Mouse (Mus musculus): ENCODE measurements at regions not wholly inside any gene's neighbourhood (a gene's known extent, or its start where the extent isn't known, plus 50 kb on each side); places are given as distances from the start of the nearest gene placed in this dataset.
A peak's percentile ranks its signal among the peaks of the same experiment; 100 is the strongest.

DNA sequence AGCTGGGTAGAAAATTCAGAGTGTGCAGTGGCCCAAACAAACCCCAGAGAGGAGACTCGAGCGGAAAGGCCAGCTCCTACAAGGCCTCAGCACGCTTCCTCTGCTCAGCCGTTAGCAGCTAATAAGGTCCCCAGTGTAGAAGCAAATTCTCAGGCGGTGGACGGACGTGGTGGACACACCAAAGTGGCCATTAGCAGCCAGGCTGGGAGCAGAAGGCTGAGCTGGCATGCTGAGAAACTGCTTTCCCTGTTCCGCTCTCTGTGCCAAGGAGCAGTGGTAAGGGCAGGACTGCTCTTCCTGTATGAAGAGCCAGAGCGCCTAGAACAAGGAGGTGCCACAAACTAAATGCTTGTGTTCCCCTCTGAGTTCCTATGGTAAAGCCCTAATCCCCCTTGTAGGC, 282.1 kb upstream of the Id2 start:
- no peak for DNase-seq

DNA sequence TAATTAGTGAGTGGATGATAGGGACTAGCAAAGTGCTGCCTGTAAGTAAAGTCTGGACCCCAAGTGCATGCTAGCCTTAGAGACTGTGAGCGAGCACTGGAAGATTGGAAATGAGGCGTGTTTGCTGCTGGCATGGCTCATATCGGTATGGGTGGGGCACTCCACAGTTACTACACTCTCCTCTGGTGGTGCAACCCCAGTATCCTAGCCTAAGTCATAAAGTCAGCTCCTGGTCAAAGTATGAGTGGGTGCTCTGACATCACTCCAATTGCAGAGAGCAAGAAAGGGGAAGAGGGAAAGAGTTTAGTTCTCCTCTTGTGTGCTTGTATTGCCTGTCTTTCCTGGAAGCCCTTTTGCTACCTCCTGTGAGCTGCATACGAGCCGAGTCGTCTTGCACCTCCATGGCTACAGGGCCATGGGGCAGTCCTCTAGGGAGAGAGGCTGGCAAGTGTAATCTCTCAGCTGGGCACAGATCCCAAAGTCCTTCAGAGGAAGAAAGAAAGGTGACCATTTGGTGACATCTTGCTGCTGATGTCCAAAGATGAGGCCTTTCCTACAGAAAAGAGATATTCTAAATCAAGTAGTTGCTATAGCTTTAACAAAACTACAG, 281.2 kb upstream of the Id2 start:
- no peak for DNase-seq

DNA sequence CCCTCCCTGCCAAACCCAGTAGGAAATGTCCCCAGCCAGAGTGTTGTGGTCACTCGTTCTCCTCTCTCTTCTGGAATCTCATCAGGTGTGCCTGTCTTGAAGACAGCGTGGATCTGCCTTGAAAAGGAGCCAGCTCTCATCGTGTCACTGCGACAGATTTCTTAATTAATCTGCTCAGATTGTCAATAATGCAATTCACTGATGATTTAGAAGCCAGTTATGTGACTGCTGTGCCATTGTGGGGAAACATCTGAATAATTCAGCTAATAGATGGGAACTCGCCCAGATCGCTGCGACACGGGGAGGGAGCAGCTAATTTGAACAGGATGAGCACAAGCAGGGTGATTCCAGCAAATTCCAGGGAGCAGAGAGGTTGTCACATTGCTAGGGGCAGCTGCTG, 279.5 kb upstream of the Id2 start:
- DNase-seq: no peak

DNA sequence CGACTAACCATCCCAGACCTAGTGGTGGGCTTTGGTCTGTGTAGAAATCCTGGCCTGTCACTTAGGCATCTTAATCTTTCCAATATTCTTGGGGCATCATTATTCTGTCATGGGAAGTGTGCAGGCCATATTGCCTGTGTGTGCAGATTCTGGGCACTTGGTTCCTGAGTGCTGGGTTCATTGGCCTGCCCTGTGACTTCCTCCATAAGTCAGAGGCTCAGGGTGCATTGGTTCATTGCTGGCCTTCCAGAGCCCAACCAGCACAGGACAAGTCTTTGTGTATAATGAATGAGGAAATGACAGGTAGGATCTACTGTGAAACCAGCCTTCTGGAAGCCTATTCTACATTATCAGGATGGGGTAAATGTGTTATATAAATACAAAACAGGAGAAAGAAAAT, 270.6 kb upstream of the Id2 start:
- DNase-seq: no peak

DNA sequence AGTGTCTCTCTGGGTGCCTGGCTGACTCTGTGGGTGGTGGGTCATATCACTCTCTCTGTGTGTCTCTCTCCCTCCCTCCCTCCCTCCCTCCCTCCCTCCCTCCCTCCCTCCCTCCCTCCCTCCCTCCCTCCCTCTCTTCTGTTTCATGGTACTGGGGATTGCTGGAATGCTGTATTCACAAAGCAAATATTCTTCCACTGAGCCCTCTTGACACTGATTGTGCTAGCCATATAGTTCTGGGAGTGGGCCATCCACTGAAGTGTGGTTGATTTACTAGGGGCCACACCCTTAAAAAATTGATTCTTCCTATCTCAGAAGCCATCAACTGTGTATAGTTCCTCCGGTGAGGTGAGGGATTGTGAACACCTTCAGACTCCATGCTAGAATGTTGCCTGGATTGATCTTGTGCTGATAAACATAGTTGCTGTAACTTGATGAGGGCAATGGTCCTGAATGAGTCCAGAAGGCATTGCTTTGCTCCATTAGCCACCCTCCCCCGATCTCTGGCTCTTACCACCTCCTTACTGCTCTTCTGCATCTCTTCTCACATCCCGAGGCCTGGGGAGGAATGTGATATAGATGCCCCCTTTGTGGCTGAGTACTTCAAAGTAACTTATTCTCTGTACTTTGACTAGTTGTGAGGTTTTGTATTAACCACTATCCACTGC, 268.8 kb upstream of the Id2 start:
- no peak for DNase-seq

DNA sequence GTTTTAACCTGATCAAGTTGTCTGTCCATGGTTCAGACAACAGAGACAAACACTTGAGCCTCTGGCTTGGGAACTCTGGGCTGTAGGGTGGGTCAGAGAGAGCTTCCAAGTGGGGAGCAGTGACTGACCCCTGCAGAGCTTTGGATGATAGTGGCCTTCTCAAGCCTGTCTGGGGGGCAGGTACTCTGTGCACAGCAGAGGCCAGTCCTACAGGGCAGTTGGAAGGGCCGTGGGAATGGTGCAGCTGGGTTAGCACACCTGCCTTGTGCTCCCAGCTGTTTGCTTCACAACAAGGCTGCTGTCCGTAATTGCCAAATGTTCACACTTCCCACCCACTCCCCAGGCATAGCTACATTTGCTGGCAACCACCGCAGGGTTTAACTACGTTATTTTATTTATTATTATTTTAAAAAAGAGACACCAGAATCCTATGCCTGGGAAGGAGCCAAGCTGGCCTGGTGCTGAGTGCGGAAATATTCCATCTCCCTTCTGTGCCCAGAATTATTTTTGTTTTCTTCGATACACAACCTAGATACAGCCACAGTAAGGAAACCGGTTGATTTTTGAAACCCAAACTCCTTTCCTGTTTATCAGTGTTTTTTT, 268.1 kb upstream of the Id2 start:
- DNase-seq: peak in 1 of 2 experiments; percentile 8

DNA sequence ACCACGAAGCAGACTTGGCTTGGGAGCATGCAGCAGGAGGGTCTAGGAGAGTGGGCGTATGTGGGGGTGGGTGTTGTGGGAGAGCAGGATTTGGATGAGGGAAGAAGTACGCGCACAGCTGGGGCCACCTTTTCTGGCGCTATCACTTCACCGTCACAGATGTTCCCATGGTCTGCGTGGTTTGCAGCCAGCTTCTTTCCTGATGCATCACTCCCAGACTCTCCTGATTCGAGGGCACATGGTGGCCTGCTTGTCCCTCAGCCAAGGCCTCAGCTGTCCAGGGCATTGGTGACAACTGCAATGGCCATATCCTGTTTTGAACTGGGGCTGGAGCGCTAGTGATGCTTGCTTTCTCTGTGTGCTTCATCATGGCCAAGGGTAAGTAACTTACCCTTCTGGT, 266.9 kb upstream of the Id2 start:
- peak in 1 of 2 experiments; percentile 19 for DNase-seq

DNA sequence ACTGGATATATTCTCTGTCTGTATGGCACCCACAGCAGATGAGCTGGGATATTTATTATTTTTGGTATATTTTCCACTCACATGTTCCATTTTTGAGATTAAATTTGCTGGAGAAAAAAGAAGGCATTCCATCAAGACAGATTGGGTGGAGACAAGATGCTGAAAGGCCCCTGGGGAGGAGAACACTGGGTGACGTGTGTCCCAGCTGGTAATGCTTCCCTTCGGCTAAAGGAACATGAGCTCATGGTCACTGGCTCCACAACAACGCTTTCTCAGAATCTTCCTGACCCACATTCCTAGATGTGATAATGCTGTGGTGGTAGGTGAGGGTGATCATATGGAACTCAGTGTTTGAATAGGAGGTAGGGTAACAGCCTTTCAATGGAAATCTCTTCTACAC, 266.4 kb upstream of the Id2 start:
- DNase-seq: peak; percentile 30 to 38

DNA sequence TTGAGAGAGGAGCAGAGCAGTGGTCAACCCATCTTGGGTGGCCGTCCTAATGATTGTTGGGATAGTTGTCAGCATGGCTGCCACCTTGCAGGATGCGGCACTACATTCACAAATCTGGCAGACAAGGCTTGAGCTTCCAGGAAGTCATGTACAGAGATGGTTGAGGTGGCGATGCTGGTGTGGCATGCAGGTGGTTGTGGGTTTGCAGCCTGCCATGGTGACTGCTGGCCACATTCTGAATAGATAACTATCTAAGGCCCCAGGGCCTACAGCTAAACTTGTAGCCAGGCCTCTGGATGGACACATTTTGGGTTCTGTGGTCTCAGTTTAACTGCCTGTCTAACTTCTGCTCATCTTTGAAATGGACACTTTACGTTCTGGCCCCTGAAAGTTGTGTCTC, 265.8 kb upstream of the Id2 start:
- no peak for DNase-seq

DNA sequence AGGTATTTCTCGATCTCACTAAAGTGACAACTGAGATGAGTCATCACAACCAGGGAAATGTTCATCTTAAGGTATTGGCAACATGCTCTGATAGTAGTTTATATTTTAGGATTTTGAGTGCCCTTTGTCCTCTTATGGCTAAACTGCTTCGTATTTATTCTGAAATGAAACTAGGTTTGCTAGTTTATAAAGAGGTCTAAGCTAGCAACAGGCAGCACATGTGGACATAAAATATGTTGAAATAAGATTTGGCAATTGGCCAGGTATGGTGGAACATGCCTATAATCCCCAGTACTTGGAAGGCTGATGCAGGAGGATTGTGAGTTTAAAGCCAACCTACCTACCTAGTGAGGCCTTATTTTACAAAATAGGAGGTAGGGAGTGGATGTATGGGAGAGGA, 263.8 kb upstream of the Id2 start:
- no peak for DNase-seq

DNA sequence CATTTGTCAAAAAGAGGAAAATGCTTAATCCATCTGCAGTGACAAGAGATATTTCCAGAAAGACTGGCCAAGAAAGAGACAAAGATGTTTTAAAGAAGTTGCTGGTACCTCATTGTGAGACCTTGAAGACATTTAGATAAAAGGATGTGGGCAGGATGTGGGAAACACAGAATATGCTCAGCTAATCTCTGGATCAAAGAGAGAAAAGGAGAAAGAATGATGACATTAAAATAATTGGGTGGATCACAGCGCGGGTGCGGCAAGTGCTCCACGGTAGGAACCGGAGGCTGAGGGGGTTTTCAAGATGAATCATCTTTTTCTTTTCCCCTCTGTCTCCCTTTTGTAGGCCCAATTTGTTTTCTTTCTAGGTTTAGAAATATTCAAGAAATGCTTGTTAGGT, 263.0 kb upstream of the Id2 start:
- DNase-seq: no peak

DNA sequence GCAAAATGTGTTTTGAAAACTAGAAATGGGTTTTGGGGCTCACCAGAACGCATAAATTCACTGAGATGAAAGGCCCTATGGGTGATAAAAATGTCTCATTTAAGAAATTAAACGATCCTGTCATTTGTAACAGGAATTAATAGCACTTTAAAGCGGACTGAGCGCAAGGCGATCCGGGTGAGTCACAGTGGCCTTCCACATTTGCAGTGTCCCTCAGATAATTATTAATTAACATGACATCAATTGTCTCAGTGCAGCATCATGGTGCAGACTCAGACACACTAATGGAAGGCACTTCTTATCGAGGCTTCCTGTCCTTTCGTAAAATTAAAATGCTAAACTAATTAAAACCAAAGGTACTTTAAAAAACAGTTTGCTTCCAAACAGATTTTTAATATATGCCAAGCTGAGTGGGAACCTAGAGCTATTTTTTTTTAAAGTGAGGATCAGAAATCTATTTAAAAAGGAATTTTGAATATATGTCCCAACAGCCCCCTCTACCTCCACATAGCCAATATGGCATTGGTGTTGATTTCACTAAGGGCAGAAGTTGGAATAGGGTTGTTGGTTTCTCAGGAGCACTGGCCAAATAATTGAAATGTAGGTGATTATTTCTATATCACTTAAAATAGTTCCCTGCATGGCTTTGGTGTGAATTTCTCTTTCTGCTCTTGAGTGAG, 262.0 kb upstream of the Id2 start:
- DNase-seq: no peak

DNA sequence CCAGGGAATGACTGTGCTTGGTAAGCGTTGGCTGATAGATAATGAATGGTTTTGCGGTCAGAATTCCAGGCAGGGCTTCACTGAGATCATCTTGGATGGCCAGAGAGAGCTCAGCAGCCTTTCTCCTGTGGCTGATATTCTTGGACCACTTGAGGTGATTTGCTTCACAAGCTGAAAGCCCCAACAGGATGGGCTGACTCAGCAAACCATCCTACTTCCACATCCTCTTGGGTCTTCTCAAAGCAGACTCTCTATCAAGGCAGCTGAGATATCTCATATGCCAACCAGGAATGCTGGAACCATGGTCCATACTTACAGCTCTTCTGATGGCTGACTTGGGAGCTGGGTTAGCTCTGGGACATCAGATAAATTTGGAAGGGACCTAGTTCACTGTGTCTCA, 259.8 kb upstream of the Id2 start:
- no peak for DNase-seq

DNA sequence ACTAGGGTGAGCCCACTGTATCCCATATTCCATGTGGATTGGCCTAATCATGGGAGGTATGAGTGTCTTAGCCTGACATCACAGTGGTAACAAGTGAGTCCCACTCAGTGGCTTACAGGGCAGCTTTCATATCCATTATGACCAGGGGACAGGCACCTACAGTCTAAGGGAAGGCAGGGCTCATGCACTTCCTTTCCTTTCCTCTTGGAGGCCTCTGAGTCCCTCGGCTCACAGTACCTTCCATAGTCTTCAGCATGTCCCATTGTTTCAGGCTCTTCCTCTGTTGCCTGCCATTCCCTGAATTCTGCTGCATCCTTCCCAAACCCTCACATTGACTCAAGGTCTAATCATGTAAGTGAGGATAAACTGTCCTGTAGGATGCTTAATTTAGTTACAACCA, 258.3 kb upstream of the Id2 start:
- no peak for DNase-seq

DNA sequence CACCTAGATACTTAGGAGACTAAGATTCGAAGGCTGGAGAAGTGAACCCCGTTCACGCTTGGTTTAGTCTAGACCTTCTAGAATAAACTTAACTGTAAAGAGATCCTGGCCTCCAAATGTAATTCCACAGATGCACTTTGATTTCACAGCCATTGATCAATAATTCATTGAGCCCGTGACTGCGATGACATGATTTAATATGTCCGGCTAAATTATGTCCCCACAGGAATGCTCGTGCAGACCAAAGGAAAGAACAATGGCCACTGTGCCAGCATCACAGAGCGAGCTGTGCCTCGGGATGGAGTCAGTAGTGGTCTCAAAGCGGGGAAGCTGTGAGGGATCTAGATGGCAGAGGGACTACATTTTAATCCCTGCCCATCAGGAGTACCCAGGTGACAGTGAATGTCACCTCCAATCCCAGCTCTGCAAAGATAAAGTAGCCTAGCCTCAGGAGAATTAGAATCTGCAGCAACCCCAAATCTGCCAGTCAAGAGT, 256.5 kb upstream of the Id2 start:
- no peak for DNase-seq

DNA sequence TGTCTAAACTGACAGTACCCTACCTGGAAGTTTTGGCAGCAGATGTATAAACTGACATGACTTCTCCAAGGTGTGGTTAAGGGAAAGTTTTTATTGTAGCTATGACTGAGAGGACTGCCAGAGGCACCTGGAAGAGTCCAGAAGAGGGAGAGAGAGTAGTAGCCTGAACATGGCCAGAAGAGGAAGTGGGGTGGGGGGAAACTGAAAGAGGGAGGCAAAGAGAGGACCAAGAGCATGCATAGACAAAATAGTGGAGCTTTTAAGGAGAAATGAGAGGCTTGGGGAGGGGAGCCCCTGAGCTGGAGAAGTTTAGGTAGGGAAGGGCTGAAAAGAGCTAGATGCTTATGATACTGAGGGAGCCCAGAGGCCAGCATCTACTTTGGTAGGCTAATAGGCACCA, 255.2 kb upstream of the Id2 start:
- DNase-seq: no peak

DNA sequence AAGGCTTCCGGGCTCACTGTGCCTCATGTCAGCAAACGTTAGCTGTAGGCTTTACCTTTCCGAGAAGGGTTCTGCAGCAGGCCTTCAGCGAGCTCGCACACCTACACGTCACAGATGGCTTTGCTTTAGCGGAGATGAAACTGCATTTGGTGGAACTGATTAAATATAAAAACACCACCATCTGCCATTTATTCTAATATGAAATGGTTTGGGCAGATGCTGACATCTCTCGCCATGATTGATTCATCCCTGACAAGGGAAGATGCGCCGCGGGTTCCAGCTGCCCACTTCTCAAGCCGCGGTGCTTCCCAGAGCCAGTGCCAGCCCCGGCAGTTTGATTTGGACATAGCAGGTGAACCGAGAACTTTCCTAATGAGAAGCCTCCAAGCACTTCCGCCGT, 247.4 kb upstream of the Id2 start:
- DNase-seq: no peak

DNA sequence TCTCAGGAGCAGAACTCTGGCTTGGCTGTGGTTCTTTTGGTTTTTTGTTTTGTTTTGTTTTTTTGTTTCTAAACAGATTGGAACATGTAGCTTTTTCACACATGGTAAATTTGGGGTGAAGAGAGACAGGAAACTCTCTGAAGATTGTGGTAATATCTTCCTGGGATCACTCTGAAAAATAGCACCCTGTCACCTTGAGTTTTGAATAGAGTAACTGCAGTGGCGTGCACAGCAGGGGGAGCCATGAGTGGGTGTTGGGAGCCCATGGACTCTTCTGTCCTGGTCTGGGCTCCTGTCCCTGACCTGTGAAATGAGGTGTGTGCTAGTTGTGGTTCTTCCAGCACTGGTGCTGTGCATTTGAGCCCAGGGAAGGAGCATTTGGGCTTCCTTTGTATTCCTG, 241.8 kb upstream of the Id2 start:
- no peak for DNase-seq

DNA sequence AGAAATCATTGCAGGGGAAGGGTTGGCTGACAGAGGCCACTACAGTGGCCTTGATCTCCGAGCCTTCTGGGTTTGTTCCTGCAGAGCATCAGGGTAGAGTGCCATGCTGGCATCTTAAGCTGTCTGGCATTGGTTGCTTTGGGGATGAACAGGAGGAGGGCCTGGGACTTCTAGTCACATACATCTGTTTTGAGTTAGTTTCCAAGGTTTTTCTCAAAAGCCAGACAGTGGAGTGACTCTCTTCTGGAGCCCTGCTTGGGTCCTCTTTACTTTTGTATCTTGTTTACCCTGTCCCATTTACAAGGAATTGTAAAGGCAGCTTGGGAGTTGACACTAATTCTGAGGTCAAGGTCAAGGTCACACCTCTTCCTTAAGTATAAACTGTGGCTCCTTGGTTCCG, 239.0 kb upstream of the Id2 start:
- DNase-seq: no peak

DNA sequence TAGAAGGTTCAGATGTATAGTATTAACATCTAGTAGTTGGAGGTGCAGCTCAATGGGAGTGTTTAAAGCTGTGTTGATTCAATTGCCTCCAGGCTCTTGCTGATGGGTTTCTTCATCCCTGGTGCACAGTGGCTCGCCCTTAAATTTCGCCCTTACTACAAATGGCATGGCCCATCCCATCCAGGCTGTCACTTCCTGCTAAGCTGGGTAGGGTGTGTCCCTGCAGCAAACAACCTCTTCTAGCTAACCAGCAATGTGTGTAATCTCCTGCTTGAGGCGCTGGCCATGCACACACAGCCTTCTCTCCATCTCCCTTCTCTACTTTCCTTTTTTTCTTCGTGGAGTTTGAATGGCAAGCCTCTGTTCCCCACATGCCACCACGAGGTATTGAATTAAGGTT, 238.1 kb upstream of the Id2 start:
- DNase-seq: no peak

DNA sequence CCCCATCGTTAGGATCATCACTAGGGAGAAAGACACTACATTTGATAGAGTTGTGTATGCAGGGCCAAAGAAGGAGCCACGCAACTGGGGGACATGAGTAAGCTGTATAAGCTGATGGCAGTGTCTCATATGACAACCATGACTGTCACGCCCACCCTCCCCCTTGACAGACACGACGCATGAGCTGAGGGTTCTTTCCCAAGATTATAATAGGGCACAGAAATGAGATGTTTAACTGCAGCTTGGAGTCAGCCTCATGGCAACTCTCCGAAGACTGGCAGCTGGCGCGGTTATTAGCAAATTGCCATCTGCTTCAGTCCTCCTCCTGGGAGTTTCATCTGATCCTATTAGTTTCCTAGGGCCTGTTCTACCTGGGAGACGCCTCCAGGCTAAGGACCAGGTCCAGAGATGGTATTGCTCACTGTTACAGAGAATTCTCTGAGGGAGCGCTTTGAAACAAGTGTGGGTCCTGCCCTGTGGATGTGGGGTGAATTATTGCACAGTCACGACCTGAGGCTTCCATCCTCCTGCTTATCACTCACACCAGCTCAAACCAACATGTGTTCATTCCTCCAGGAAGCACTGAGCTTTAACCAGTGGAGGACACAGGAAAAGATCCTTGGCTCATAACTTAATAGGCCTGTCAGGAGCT, 235.6 kb upstream of the Id2 start:
- no peak for DNase-seq

DNA sequence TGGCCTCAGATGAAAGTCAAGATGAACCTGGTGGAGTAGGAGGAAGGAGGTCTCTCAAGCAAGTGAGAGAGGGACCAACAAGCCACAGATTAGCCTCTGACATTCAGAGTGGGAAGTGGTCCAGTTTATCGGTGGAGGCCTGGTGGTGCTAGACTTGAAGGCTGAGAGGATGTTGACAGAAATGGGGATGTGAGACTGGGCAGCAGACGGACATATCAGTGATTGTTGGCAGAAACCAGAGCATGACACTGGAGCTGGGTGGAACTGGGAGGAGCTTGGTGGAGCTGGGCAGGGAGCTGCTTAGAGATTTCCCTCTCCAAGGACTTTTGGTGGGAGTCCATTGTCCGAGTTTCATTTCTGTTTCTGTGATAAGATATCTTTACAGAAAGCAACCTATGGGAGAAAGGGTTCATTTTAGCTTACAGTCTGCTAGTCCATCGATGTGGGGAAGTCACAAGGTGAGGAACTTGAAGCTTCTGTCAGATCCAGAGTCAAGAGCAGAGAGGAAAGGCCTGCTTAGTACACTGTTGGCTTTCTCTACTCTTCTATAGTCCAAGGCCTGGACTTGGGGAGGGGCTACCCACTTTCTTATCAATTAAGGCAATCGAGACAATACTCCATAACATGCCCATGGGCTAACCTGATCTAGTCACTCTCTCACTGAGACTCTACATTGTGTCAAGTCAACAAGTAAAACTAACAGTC, 233.2 kb upstream of the Id2 start:
- DNase-seq: peak; percentile 65 to 86

All from heart, adult 18-20 months (tissue).